Mouse (Mus musculus) testis, adult 2 months (tissue): ENCODE results near the gene Zfp740.

Experiments
- CTCF ChIP-seq: fragments of 200-500 bp; IDR thresholded peaks from 2 replicates; pipeline ENCODE4 v1.5.1; 2012; ENCODE audit warnings: low read depth, mild to moderate bottlenecking, inconsistent platforms, low read length, moderate library complexity; ENCODE audit not compliant: control insufficient read depth, insufficient read depth, insufficient replicate concordance
- POLR2A ChIP-seq: fragments of 200-500 bp; IDR thresholded peaks from 2 replicates; pipeline ENCODE4 v1.6.1; 2012; ENCODE audit warnings: low read depth, mild to moderate bottlenecking, inconsistent platforms, low read length, moderate library complexity; ENCODE audit not compliant: control insufficient read depth

DNA sequence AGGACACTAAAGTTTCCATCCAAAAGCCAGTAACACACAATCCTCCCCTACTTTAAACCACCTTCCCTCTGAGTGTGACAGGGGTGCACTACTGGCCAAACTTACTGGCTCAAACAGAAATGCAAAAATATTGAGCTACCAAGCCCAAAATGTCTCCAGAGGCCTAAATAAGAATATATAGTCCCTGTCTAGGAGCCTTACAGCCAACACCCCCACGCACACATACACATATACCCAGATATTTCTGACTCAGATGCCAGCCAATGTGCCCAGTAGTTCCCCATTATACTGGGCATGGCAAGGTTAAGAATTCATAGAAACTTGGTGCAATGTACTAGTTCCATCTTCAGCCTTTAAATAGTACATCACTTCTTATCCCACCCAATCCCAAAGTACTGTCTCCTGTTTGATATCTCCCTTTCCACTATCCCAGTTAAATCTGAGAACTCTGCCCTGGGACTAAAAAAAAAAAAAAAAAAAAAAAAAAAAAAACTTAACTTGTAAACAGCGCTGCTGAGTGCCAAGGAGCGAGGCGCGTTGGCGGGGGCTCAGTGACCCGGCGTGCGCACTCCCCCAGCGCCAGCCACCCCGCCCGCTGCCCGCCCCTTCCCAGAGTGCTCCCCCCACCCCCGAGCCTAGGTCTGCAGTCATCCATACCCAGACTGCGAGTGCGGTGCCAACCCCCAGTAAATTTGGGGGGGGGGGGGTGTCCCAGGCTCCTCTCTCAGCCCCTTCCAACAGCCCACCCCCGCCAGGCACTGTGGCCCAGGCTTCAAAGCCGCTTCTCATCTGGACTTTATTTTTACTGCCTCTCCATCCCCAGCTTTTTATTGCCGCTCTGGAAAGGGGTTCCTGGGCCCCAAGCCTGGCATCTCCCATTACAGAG lies 41.5 kb downstream of the Zfp740 start:
- TF ChIP-seq CTCF (no peak), POLR2A (no peak)
